Mouse (Mus musculus) stomach, postnatal 0 days (tissue): Measurements from ENCODE around the gene Rhbdl1. TPM values are rescaled to one million over a fixed set of nuclear protein-coding genes. Genes with fewer than 3 reads are reported as not detected.

ENCODE experiments used
- ATAC-seq: fragments of 200-750 bp; cut with Nextera tagmentation; 2 replicates; pipeline ENCODE4 v1.8.0; 2017; ENCODE audit not compliant: low FRiP score, low TSS enrichment
- DNase-seq: peaks from one replicate; pipeline ENCODE4 v3.0.0-alpha.2; 2016; ENCODE audit warnings: low spot score
- H3K27ac ChIP-seq: fragments of 300-500 bp; sonication (generic); replicated peaks from 2 replicates; pipeline ENCODE4 v1.5.1; 2014; ENCODE audit warnings: mild to moderate bottlenecking, control low read depth
- H3K27me3 ChIP-seq: fragments of 300-500 bp; sonication (generic); 2 replicates; pipeline ENCODE4 v1.6.1; 2014; ENCODE audit warnings: low read length; ENCODE audit not compliant: control insufficient read depth, insufficient read depth
- H3K36me3 ChIP-seq: fragments of 300-500 bp; sonication (generic); 2 replicates; pipeline ENCODE4 v1.6.1; 2014; ENCODE audit warnings: low read length, mixed read lengths; ENCODE audit not compliant: control insufficient read depth, insufficient read depth
- H3K4me1 ChIP-seq: fragments of 300-500 bp; sonication (generic); replicated peaks from 2 replicates; pipeline ENCODE4 v1.6.1; 2014; ENCODE audit warnings: antibody characterized with exemption; ENCODE audit not compliant: control insufficient read depth, insufficient read depth
- H3K4me2 ChIP-seq: fragments of 300-500 bp; sonication (generic); replicated peaks from 2 replicates; pipeline ENCODE4 v1.6.1; 2014; ENCODE audit warnings: low read depth, mild to moderate bottlenecking, control low read depth, moderate library complexity
- H3K4me3 ChIP-seq: fragments of 300-500 bp; sonication (generic); 2 replicates; pipeline ENCODE4 v1.5.1; 2014; ENCODE audit warnings: low read depth, low read length, control low read depth
- H3K9ac ChIP-seq: fragments of 300-500 bp; sonication (generic); 2 replicates; pipeline ENCODE4 v1.6.1; 2014; ENCODE audit warnings: mild to moderate bottlenecking, low read length, control low read depth, mixed read lengths
- H3K9me3 ChIP-seq: fragments of 300-500 bp; sonication (generic); 2 replicates; pipeline ENCODE4 v1.6.1; 2016; ENCODE audit warnings: low read length; ENCODE audit not compliant: control insufficient read depth
- CTCF ChIP-seq: IDR thresholded peaks from 2 replicates; pipeline ENCODE4 v1.5.1; 2016; ENCODE audit warnings: antibody characterized with exemption, low read depth, mild to moderate bottlenecking, moderate library complexity
- EP300 ChIP-seq: optimal IDR thresholded peaks from 2 replicates; pipeline ENCODE3; 2016; ENCODE audit warnings: antibody characterized with exemption
- WGBS: fragments of 180-500 bp; shearing (Covaris S2); extraction: QIAGEN DNeasy Blood & Tissue Kit; methylation state at CpG from one replicate; pipeline ENCODE4 v1.1.7; 2014; 5-methylcytosine and 5-hydroxymethylcytosine counted together
- polyA plus RNA-seq: library from polyadenylated mRNA; unstranded; fragments of >200 nt; fragmentation: Nextera tagmentation; extraction: Ambion mirVana; gene quantifications from 2 replicates; pipeline ENCODE4 v1.2.1, GENCODE M21; 2015

Gene Rhbdl1
- polyA plus RNA-seq, 1 experiment from 2014 or later, result 4.3 TPM

DNA sequence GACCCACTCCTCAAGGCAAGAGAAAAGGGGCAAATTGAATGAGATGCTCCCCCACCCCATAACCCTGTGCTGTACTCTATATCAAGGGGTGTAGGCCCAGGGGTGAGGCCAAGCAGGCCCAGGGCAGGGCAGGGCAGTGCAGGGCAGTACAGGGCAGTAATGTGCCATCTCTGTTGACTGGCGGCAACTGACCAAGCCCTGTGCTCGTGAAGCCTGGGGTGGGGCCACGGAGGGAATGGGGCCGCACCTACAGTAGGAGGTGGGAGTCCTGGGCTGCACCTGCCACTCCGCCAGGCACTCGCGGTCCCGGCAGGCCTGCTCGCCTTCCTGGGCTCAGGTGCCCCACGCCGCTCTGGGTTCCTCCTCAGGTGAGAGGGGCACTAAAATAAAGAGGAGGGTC is 28.2 kb upstream of the Rhbdl1 start:
- TF ChIP-seq CTCF (no peak), EP300 (no peak)
- DNase-seq, result peak; percentile 85
- WGBS, result 69% methylated on average over 11 of the region's 11 CpGs
- peak overlapping the region; percentile 31; the same call in 1 of the 2 replicates for H3K4me2 ChIP-seq
- H3K4me1 ChIP-seq, result peaks cover 15% of the 10 kb centered on the region
- H3K9ac ChIP-seq, result peak overlapping the region; percentile 35; the same call in 1 of the 2 replicates
- H3K9me3 ChIP-seq, result no peaks in the 10 kb centered on the region
- no peak overlapping the region for H3K4me3 ChIP-seq
- H3K27ac ChIP-seq, result peak overlapping the region; percentile 73
- H3K36me3 ChIP-seq, result no peaks in the 10 kb centered on the region
- no peaks in the 10 kb centered on the region for H3K27me3 ChIP-seq
- ATAC-seq, result peak; percentile 79

DNA sequence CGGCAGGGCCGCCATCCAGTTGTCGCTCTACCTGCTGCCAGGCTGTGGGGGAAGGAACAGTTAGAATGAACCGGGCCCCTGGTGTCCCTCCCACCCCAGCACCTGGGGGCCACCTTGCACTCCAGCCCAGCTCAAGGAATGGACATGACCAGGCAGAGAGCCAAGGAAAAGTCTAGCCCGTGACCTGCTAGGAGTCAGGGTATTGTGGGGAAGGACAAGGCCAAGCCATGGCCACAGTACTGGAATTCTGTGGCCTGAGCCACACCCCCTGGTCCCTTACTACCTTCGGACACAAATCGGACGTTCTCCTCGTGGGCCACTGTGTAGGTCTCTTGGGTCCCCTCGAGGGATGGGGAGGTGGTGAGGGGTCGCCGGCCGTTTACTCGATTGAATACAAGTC is 27.2 kb upstream of the Rhbdl1 start:
- Histone ChIP-seq H3K9ac (no peak overlapping the region), H3K27ac (no peak overlapping the region), H3K4me3 (no peak overlapping the region), H3K4me2 (no peak overlapping the region), H3K9me3 (no peaks in the 10 kb centered on the region), H3K27me3 (no peaks in the 10 kb centered on the region), H3K36me3 (no peaks in the 10 kb centered on the region), H3K4me1 (peaks cover 15% of the 10 kb centered on the region)
- TF ChIP-seq EP300 (no peak), CTCF (no peak)
- ATAC-seq (no peak), DNase-seq (no peak)
- 89% methylated on average over 14 of the region's 14 CpGs for WGBS

DNA sequence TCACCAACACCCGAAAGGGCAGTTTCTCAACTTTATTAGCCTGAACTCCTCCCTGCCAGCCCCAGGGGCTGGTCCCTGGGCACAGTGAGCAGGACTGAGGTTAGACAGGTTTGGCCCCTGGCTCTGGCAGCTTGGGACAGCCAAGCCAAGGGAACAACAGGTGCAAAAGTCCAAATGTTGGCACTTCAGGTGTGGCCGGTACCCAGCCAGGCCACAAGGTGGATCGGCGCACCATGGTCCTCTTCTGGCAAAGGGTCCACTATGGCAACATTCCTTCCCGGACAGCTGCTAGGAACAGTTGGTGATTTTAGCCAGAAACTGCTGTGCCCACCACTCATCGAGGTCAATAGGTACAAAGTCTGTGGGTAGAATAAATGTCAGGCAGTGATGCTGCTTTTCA is 26.6 kb upstream of the Rhbdl1 start:
- DNase-seq, result no peak
- no peak overlapping the region for H3K4me2 ChIP-seq
- H3K9me3 ChIP-seq, result no peaks in the 10 kb centered on the region
- no peaks in the 10 kb centered on the region for H3K27me3 ChIP-seq
- no peak for ATAC-seq
- TF ChIP-seq EP300 (no peak), CTCF (peak; percentile 25)
- H3K4me3 ChIP-seq, result no peak overlapping the region
- H3K27ac ChIP-seq, result no peak overlapping the region
- peaks cover 12% of the 10 kb centered on the region for H3K4me1 ChIP-seq
- 88% methylated on average over 6 of the region's 6 CpGs for WGBS
- H3K36me3 ChIP-seq, result no peaks in the 10 kb centered on the region
- H3K9ac ChIP-seq, result no peak overlapping the region

GRCm38 (mm10) chr17:25861704-25862612 is 24.9 kb upstream of the Rhbdl1 start:
- Histone ChIP-seq H3K4me2 (peak overlapping the region; percentile 91), H3K4me1 (peaks cover 7% of the 10 kb centered on the region), H3K27me3 (no peaks in the 10 kb centered on the region), H3K36me3 (no peaks in the 10 kb centered on the region), H3K4me3 (peak overlapping the region; percentile 67), H3K27ac (peak overlapping the region; percentile 77), H3K9ac (peak overlapping the region; percentile 79), H3K9me3 (no peaks in the 10 kb centered on the region)
- WGBS, result 14% methylated on average over 6 of the region's 6 CpGs
- ATAC-seq (no peak), DNase-seq (no peak)
- TF ChIP-seq CTCF, result no peak

DNA sequence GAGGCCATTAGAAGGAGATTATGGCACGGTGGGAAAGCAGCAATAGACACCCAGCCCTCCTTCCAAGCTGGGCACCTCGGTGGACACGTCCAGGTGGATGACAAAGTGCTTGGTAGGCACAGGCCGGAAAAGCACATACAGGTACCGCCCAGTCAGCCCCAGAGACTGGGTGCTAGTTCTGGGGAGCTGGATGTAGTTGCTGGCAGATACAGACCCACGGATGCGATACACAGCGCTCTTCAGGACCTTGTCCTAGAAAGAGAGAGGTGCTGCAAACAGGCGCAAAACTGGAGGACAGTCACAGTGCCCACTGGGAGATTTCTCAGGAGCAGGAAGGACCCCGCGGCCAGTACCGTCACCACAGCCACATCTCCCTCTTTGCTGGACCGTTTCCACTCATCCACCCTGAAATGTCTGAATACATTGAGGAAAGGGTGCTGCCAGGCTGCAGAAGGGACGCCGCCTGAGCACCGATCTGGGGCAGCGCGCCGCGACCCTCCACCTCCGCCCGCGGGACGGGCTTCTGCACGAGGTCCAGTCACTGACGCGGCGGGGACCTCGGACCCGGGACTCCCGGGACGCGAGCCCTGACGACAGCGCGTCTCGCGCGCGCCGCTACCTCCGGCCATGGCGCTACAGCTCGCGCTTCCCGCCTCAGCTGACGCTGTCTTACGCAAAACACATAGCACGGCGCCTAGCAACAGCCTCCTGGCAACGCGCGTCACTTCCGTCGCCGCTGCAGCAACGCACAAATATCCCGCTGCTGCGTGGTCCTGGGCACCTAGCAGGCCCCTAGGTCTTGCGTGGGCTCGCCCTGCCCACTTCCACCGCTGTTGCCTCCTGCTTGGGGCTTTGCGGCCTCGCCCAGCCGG is 24.0 kb upstream of the Rhbdl1 start, which contains the start of gene Wdr90:
Wdr90 (minus strand) TSS at position 670 of the 872 bp plus-strand sequence.
- Histone ChIP-seq H3K9me3 (no peaks in the 10 kb centered on the region), H3K4me2 (peak within 1 kb of the TSS; percentile 91), H3K4me3 (peak within 1 kb of the TSS; percentile 67), H3K4me1 (peaks cover 7% of the 10 kb centered on the region), H3K36me3 (no peaks in the 10 kb centered on the region), H3K27me3 (no peaks in the 10 kb centered on the region), H3K27ac (peak within 1 kb of the TSS; percentile 77), H3K9ac (peak within 1 kb of the TSS; percentile 79)
- no peak for TF ChIP-seq EP300
- peak; percentile 58 for TF ChIP-seq CTCF
- 2% methylated on average over 61 of the region's 65 CpGs for WGBS
- ATAC-seq (peak; percentile 85), DNase-seq (peak; percentile 91)
